ENCODE assay signal across 10 mouse cellular contexts in genomic region chr3:33824135-33824946, GRCm38 (mm10). TPM values are rescaled to one million over a fixed set of nuclear protein-coding genes. Genes with fewer than 3 reads are reported as not detected.
DNase-seq lines count a peak whose midpoint lies in the region; ATAC-seq and TF ChIP-seq lines count a peak whose summit lies in the region.
"Had no signal": no experiment of that assay in that cellular context is flagged by ENCODE, and none has a peak within 500 bp of the region (broad histone marks: within the 10 kb centered on the region; RNA-seq: fewer than 3 reads in every experiment).

No protein-coding gene starts in this region.

- no peaks in the 10 kb centered on the region for H3K9me3 ChIP-seq in intestine, postnatal 0 days (ENCODE audit: control insufficient read depth)
- H3K9me3 ChIP-seq in intestine, embryonic 16.5 days (ENCODE audit: control insufficient read depth, low read length) = no peaks in the 10 kb centered on the region
- H3K9me3 ChIP-seq in hindbrain, embryonic 14.5 days (ENCODE audit: control insufficient read depth, low read length) = no peaks in the 10 kb centered on the region
- H3K9me3 ChIP-seq: embryonic facial prominence, embryonic 13.5 days; lung, embryonic 15.5 days had no signal

- no peak for ATAC-seq in intestine, postnatal 0 days
- no peak for ATAC-seq in intestine, embryonic 16.5 days
- peak; percentile 73 for ATAC-seq in hindbrain, embryonic 14.5 days (ENCODE audit: low FRiP score)

- H3K4me3 ChIP-seq in intestine, postnatal 0 days (ENCODE audit: low read depth, low read length) = no peak overlapping the region
- H3K4me3 ChIP-seq in intestine, embryonic 16.5 days (ENCODE audit: low read length) = no peak overlapping the region
- no peak overlapping the region for H3K4me3 ChIP-seq in C2C12 (ENCODE audit: insufficient read depth, poor library complexity, severe bottlenecking)
- no peak overlapping the region for H3K4me3 ChIP-seq in hindbrain, embryonic 14.5 days (replicated peaks; ENCODE audit: low read length)
- H3K4me3 ChIP-seq: embryonic facial prominence, embryonic 13.5 days; lung, embryonic 15.5 days had no signal

- no peaks in the 10 kb centered on the region for H3K27me3 ChIP-seq in intestine, postnatal 0 days (replicated peaks; ENCODE audit: control insufficient read depth, insufficient read depth, low read length)
- H3K27me3 ChIP-seq in intestine, embryonic 16.5 days (replicated peaks; ENCODE audit: control insufficient read depth, insufficient read depth, low read length) = no peaks in the 10 kb centered on the region
- no peaks in the 10 kb centered on the region for H3K27me3 ChIP-seq in C2C12 (ENCODE audit: control insufficient read depth, insufficient read depth, insufficient read length)
- H3K27me3 ChIP-seq in hindbrain, embryonic 14.5 days (ENCODE audit: control insufficient read depth, insufficient read depth, low read length) = no peaks in the 10 kb centered on the region
- H3K27me3 ChIP-seq: embryonic facial prominence, embryonic 13.5 days; lung, embryonic 15.5 days had no signal

- H3K4me2 ChIP-seq in intestine, postnatal 0 days (replicated peaks; ENCODE audit: low read depth) = no peak overlapping the region
- H3K4me2 ChIP-seq in intestine, embryonic 16.5 days (ENCODE audit: low read depth, low read length) = no peak overlapping the region
- no peak overlapping the region for H3K4me2 ChIP-seq in hindbrain, embryonic 14.5 days (replicated peaks)
- H3K4me2 ChIP-seq: embryonic facial prominence, embryonic 13.5 days; lung, embryonic 15.5 days had no signal

- DNase-seq in adrenal gland, postnatal 10 days = peak; percentile 37
- peak; percentile 69 for DNase-seq in embryo, embryonic 11 days
- peak; percentile 72 for DNase-seq in hindbrain, embryonic 14.5 days (ENCODE audit: low spot score)
- peak; percentile 40 for DNase-seq in lung, postnatal 36 days
- DNase-seq in thymus, postnatal 4 days = peak; percentile 33

- H3K4me1 ChIP-seq in intestine, postnatal 0 days (replicated peaks; ENCODE audit: control insufficient read depth, insufficient read depth, low read length) = no peaks in the 10 kb centered on the region
- H3K4me1 ChIP-seq in intestine, embryonic 16.5 days (ENCODE audit: control insufficient read depth, insufficient read depth, low read length) = no peaks in the 10 kb centered on the region
- H3K4me1 ChIP-seq in hindbrain, embryonic 14.5 days (replicated peaks; ENCODE audit: control insufficient read depth, insufficient read depth, low read length) = no peaks in the 10 kb centered on the region
- H3K4me1 ChIP-seq: embryonic facial prominence, embryonic 13.5 days; lung, embryonic 15.5 days had no signal

- H3K36me3 ChIP-seq in intestine, postnatal 0 days (ENCODE audit: control insufficient read depth, insufficient read depth) = no peaks in the 10 kb centered on the region
- no peaks in the 10 kb centered on the region for H3K36me3 ChIP-seq in intestine, embryonic 16.5 days (ENCODE audit: control insufficient read depth, insufficient read depth, low read length)
- H3K36me3 ChIP-seq in C2C12 (ENCODE audit: control insufficient read depth, insufficient read depth) = no peaks in the 10 kb centered on the region
- H3K36me3 ChIP-seq in hindbrain, embryonic 14.5 days (replicated peaks; ENCODE audit: control insufficient read depth, insufficient read depth) = no peaks in the 10 kb centered on the region
- H3K36me3 ChIP-seq: embryonic facial prominence, embryonic 13.5 days; lung, embryonic 15.5 days had no signal

- no peak overlapping the region for H3ac ChIP-seq in C2C12 (ENCODE audit: control insufficient read depth, insufficient read length, low read depth)

- no peak overlapping the region for H3K9ac ChIP-seq in intestine, postnatal 0 days (ENCODE audit: low read depth, low read length)
- H3K9ac ChIP-seq in intestine, embryonic 16.5 days (ENCODE audit: low read depth, low read length) = no peak overlapping the region
- no peak overlapping the region for H3K9ac ChIP-seq in hindbrain, embryonic 14.5 days
- H3K9ac ChIP-seq: embryonic facial prominence, embryonic 13.5 days; lung, embryonic 15.5 days had no signal

- H3K79me2 ChIP-seq in C2C12 (ENCODE audit: control insufficient read depth, insufficient read depth) = no peaks in the 10 kb centered on the region

- no peaks in the 10 kb centered on the region for H3K79me3 ChIP-seq in C2C12 (ENCODE audit: low read depth)

- WGBS in intestine, postnatal 0 days = 26% methylated on average over 9 of the region's 9 CpGs
- WGBS in intestine, embryonic 16.5 days = 42% methylated on average over 9 of the region's 9 CpGs
- WGBS in hindbrain, embryonic 14.5 days = 46% methylated on average over 9 of the region's 9 CpGs

- no peak overlapping the region for H3K27ac ChIP-seq in intestine, postnatal 0 days (ENCODE audit: low read depth, low read length)
- H3K27ac ChIP-seq in intestine, embryonic 16.5 days (ENCODE audit: low read length) = no peak overlapping the region
- H3K27ac ChIP-seq in hindbrain, embryonic 14.5 days = no peak overlapping the region
- H3K27ac ChIP-seq: embryonic facial prominence, embryonic 13.5 days; lung, embryonic 15.5 days had no signal

- peak; percentile 85 for TF ChIP-seq CTCF in intestine, postnatal 0 days (IDR thresholded peaks at IDR 0.05; ENCODE audit: low read depth)
- peak; percentile 7 for TF ChIP-seq CTCF in C2C12 (IDR thresholded peaks at IDR 0.05; ENCODE audit: control insufficient read depth, insufficient read depth, insufficient read length)

TF ChIP-seq in C2C12, 6 proteins besides CTCF, POLR2A, EP300 and RAD21:
- TF ChIP-seq FOSL1 (IDR thresholded peaks at IDR 0.05; ENCODE audit: insufficient read depth, low read length, poor library complexity, severe bottlenecking) (no peak), CEBPB (IDR thresholded peaks at IDR 0.05; ENCODE audit: low read depth) (no peak), MAX (IDR thresholded peaks at IDR 0.05) (no peak), USF1 (IDR thresholded peaks at IDR 0.05; ENCODE audit: low read depth) (no peak), MYOG (IDR thresholded peaks at IDR 0.05; ENCODE audit: control insufficient read depth, extremely low read depth, insufficient read length) (no peak), MYOD1 (IDR thresholded peaks at IDR 0.05; ENCODE audit: control insufficient read depth, insufficient read length, low read depth) (no peak)
TF ChIP-seq in C2C12: peak in this region for 0.

RNA-seq across cellular contexts. Expression of gene Ccdc39, which starts 19.8 kb away (rescaled TPM):
- 0.39 and 0.67 TPM in 2 replicates for polyA plus RNA-seq in intestine, postnatal 0 days (2015; fragmentation: Nextera tagmentation; extraction: Ambion mirVana)
- polyA plus RNA-seq in intestine, embryonic 16.5 days (2015; fragmentation: Nextera tagmentation; extraction: Ambion mirVana) = 1.9 and 2.2 TPM in 2 replicates
- 0.18 TPM for polyA plus RNA-seq in C2C12 (2012; fragmentation: generic; extraction: Trizol)
- total RNA-seq in adrenal gland, postnatal 10 days (2021) = 1 to 10 TPM in 1 of 2 experiments, under 1 TPM in 1; 0.96 to 1.8 TPM
- 16.4 and 17.6 TPM in 2 replicates for polyA plus RNA-seq in hindbrain, embryonic 14.5 days (2014; fragmentation: Nextera tagmentation; extraction: Ambion mirVana)

RNA-seq across cellular contexts. Expression of gene Ttc14, which starts 24.7 kb away (rescaled TPM):
- 26.5 and 34.0 TPM in 2 replicates for polyA plus RNA-seq in intestine, postnatal 0 days (2015; fragmentation: Nextera tagmentation; extraction: Ambion mirVana)
- 39.2 and 39.5 TPM in 2 replicates for polyA plus RNA-seq in intestine, embryonic 16.5 days (2015; fragmentation: Nextera tagmentation; extraction: Ambion mirVana)
- polyA plus RNA-seq in C2C12 (2012; fragmentation: generic; extraction: Trizol) = 4.2 TPM
- total RNA-seq in adrenal gland, postnatal 10 days (2021) = 10 to 100 TPM; 33.5 to 60.7 TPM
- polyA plus RNA-seq in hindbrain, embryonic 14.5 days (2014; fragmentation: Nextera tagmentation; extraction: Ambion mirVana) = 73.6 and 76.4 TPM in 2 replicates
